27 mouse cellular contexts compared by ENCODE assay signal in genomic region chr3:116302581-116302980, GRCm38 (mm10). TPM values are rescaled to one million over a fixed set of nuclear protein-coding genes. Genes with fewer than 3 reads are reported as not detected.
DNase-seq lines count a peak whose midpoint lies in the region; ATAC-seq and TF ChIP-seq lines count a peak whose summit lies in the region.
"Had no signal": no experiment of that assay in that cellular context is flagged by ENCODE, and none has a peak within 500 bp of the region (broad histone marks: within the 10 kb centered on the region; RNA-seq: fewer than 3 reads in every experiment).

No protein-coding gene starts in this region.

- no peaks in the 10 kb centered on the region for H3K36me3 ChIP-seq in liver, embryonic 16.5 days (ENCODE audit: control insufficient read depth, insufficient read depth)
- H3K36me3 ChIP-seq in liver, embryonic 11.5 days (ENCODE audit: control insufficient read depth, insufficient read depth, low read length), result no peaks in the 10 kb centered on the region; the same call in 1 of the 2 replicates
- no peaks in the 10 kb centered on the region for H3K36me3 ChIP-seq in lung, embryonic 15.5 days
- H3K36me3 ChIP-seq in midbrain, embryonic 13.5 days, result peaks cover 7% of the 10 kb centered on the region; the same call in 1 of the 2 replicates

- H3K9ac ChIP-seq in liver, embryonic 16.5 days (ENCODE audit: low read depth, low read length), result no peak overlapping the region
- H3K9ac ChIP-seq in liver, embryonic 11.5 days (ENCODE audit: low read depth, low read length), result no peak overlapping the region
- H3K9ac ChIP-seq in lung, embryonic 15.5 days, result no peak overlapping the region
- no peak overlapping the region for H3K9ac ChIP-seq in midbrain, embryonic 13.5 days (replicated peaks)
- H3K9ac ChIP-seq: embryonic facial prominence, embryonic 12.5 days; embryonic facial prominence, embryonic 15.5 days; forebrain, postnatal 0 days; heart, embryonic 13.5 days; hindbrain, embryonic 14.5 days had no signal

- no peaks in the 10 kb centered on the region for H3K27me3 ChIP-seq in liver, embryonic 16.5 days (ENCODE audit: control insufficient read depth, insufficient read depth, low read depth, low read length)
- no peaks in the 10 kb centered on the region for H3K27me3 ChIP-seq in liver, embryonic 11.5 days (replicated peaks; ENCODE audit: control insufficient read depth, insufficient read depth, low read length)
- no peaks in the 10 kb centered on the region for H3K27me3 ChIP-seq in lung, embryonic 15.5 days
- H3K27me3 ChIP-seq in midbrain, embryonic 13.5 days, result no peaks in the 10 kb centered on the region
- H3K27me3 ChIP-seq: embryonic facial prominence, embryonic 12.5 days; embryonic facial prominence, embryonic 15.5 days; heart, embryonic 13.5 days had no signal

- no peak for TF ChIP-seq POLR2A in lung, adult 2 months (IDR thresholded peaks at IDR 0.05; ENCODE audit: borderline replicate concordance, extremely low read depth, low read depth, low read length)

- WGBS in liver, embryonic 16.5 days (ENCODE audit: insufficient replicate concordance), result 73% methylated on average over 7 of the region's 7 CpGs
- 94% methylated on average over 7 of the region's 7 CpGs for WGBS in liver, embryonic 11.5 days
- WGBS in lung, embryonic 15.5 days, result 92% methylated on average over 7 of the region's 7 CpGs
- 71% methylated on average over 7 of the region's 7 CpGs for WGBS in lung, adult 2 months
- WGBS in midbrain, embryonic 13.5 days, result 95% methylated on average over 7 of the region's 7 CpGs

- no peak overlapping the region for H3K27ac ChIP-seq in liver, embryonic 16.5 days (ENCODE audit: low read length)
- no peak overlapping the region for H3K27ac ChIP-seq in liver, embryonic 11.5 days (ENCODE audit: low read depth, low read length)
- H3K27ac ChIP-seq in lung, embryonic 15.5 days, result 0 out of 2 replicates have a peak overlapping the region, but pooled peaks have one; percentile 29
- H3K27ac ChIP-seq in midbrain, embryonic 13.5 days, result no peak overlapping the region
- H3K27ac ChIP-seq: embryonic facial prominence, embryonic 12.5 days; embryonic facial prominence, embryonic 15.5 days; gastrocnemius, adult 2 months; heart, adult 2 months; heart, embryonic 10.5 days; heart, embryonic 13.5 days; hindbrain, embryonic 14.5 days had no signal

- H3K9me3 ChIP-seq in liver, embryonic 16.5 days (replicated peaks; ENCODE audit: control insufficient read depth, low read length), result no peaks in the 10 kb centered on the region
- H3K9me3 ChIP-seq in liver, embryonic 11.5 days (ENCODE audit: control insufficient read depth, low read length), result no peaks in the 10 kb centered on the region
- no peaks in the 10 kb centered on the region for H3K9me3 ChIP-seq in lung, embryonic 15.5 days
- no peaks in the 10 kb centered on the region for H3K9me3 ChIP-seq in midbrain, embryonic 13.5 days
- H3K9me3 ChIP-seq: embryonic facial prominence, embryonic 12.5 days; embryonic facial prominence, embryonic 15.5 days; heart, embryonic 10.5 days; heart, embryonic 13.5 days had no signal

- no peaks in the 10 kb centered on the region for H3K4me1 ChIP-seq in liver, embryonic 16.5 days (ENCODE audit: control insufficient read depth, low read depth, low read length)
- H3K4me1 ChIP-seq in liver, embryonic 11.5 days (replicated peaks; ENCODE audit: control insufficient read depth, insufficient read depth, low read length), result no peaks in the 10 kb centered on the region
- no peaks in the 10 kb centered on the region for H3K4me1 ChIP-seq in lung, embryonic 15.5 days
- H3K4me1 ChIP-seq in lung, adult 2 months (ENCODE audit: control insufficient read depth, insufficient read depth, low read length), result peaks cover 2% of the 10 kb centered on the region; the same call in 1 of the 2 replicates
- H3K4me1 ChIP-seq in midbrain, embryonic 13.5 days (replicated peaks), result no peaks in the 10 kb centered on the region
- H3K4me1 ChIP-seq: embryonic facial prominence, embryonic 12.5 days had no signal

- peak; percentile 58 for ATAC-seq in liver, embryonic 16.5 days (ENCODE audit: low read depth)
- no peak for ATAC-seq in liver, embryonic 11.5 days (replicated peaks; ENCODE audit: low FRiP score)
- ATAC-seq in lung, embryonic 15.5 days (ENCODE audit: borderline replicate concordance, extremely low read depth, low FRiP score, low TSS enrichment), result no peak
- no peak for ATAC-seq in midbrain, embryonic 13.5 days
- ATAC-seq: CD4-positive, CD25-positive, alpha-beta regulatory T cell, adult 4 months; forebrain, embryonic 14.5 days; forebrain, postnatal 0 days had no signal

- no peak for DNase-seq in liver, embryonic 11.5 days (ENCODE audit: low spot score)
- no peak for DNase-seq in lung, adult 2 months
- peak; percentile 28 for DNase-seq in lung, postnatal 14 days
- no peak for DNase-seq in testis, postnatal 10 days (ENCODE audit: low spot score)
- DNase-seq: adrenal gland, adult 2 months; adrenal gland, postnatal 14 days; cerebellum, adult 11 months; cerebellum, adult 2 months; cerebellum, adult 9-11 months; cerebellum, postnatal 25 days; forebrain, postnatal 0 days; gastrocnemius, adult 2 months; gastrocnemius, postnatal 14 days; heart, adult 2 months; heart, postnatal 14 days; heart, postnatal 4 days had no signal

- no peak overlapping the region for H3K4me3 ChIP-seq in liver, embryonic 16.5 days (ENCODE audit: low read depth, low read length)
- H3K4me3 ChIP-seq in liver, embryonic 11.5 days (ENCODE audit: low read depth, low read length), result no peak overlapping the region
- no peak overlapping the region for H3K4me3 ChIP-seq in lung, embryonic 15.5 days
- H3K4me3 ChIP-seq in lung, adult 2 months (replicated peaks; ENCODE audit: extremely low read depth, low read depth, low read length), result no peak overlapping the region
- no peak overlapping the region for H3K4me3 ChIP-seq in midbrain, embryonic 13.5 days (replicated peaks)
- H3K4me3 ChIP-seq: embryonic facial prominence, embryonic 12.5 days; embryonic facial prominence, embryonic 15.5 days; gastrocnemius, adult 2 months; heart, adult 2 months; heart, embryonic 10.5 days; heart, embryonic 13.5 days had no signal

- no peak for TF ChIP-seq CTCF in lung, adult 2 months (IDR thresholded peaks at IDR 0.05; ENCODE audit: insufficient read depth, low read length)

- no peak overlapping the region for H3K4me2 ChIP-seq in liver, embryonic 16.5 days (ENCODE audit: low read depth, low read length)
- no peak overlapping the region for H3K4me2 ChIP-seq in liver, embryonic 11.5 days
- H3K4me2 ChIP-seq in lung, embryonic 15.5 days, result no peak overlapping the region
- H3K4me2 ChIP-seq in midbrain, embryonic 13.5 days (replicated peaks), result no peak overlapping the region
- H3K4me2 ChIP-seq: embryonic facial prominence, embryonic 12.5 days; embryonic facial prominence, embryonic 15.5 days; heart, embryonic 13.5 days; hindbrain, embryonic 14.5 days had no signal

RNA-seq across cellular contexts. Expression of gene Gpr88, which starts 49.3 kb away (rescaled TPM):
- 0.09 and 0.22 TPM in 2 replicates for polyA plus RNA-seq in liver, embryonic 16.5 days (2015; fragmentation: Nextera tagmentation; extraction: Ambion mirVana)
- polyA plus RNA-seq in liver, embryonic 11.5 days (2014; fragmentation: Nextera tagmentation; extraction: Ambion mirVana), result 0.34 and 1.0 TPM in 2 replicates
- 1.3 and 1.4 TPM in 2 replicates for polyA plus RNA-seq in lung, embryonic 15.5 days (2015; fragmentation: Nextera tagmentation; extraction: Ambion mirVana)
- 1.9 and 3.6 TPM in 2 replicates for polyA plus RNA-seq in lung, adult 2 months (2012; rRNA removed)
- 1.5 and 1.7 TPM in 2 replicates for polyA plus RNA-seq in midbrain, embryonic 13.5 days (2015; fragmentation: Nextera tagmentation; extraction: Ambion mirVana)
- polyA plus RNA-seq: C2C12; CD4-positive, CD25-positive, alpha-beta regulatory T cell, adult 4 months had no signal
